8 mouse cellular contexts compared by ENCODE assay signal in genomic region chr5:113014808-113015235, GRCm38 (mm10). TPM values are rescaled to one million over a fixed set of nuclear protein-coding genes. Genes with fewer than 3 reads are reported as not detected.
A peak's percentile ranks its signal among the peaks of the same experiment; 100 is the strongest.
DNase-seq lines count a peak whose midpoint lies in the region; ATAC-seq and TF ChIP-seq lines count a peak whose summit lies in the region.

No protein-coding gene starts in this region.

- H3K9ac ChIP-seq in forebrain, embryonic 11.5 days (ENCODE audit: low read length): peak overlapping the region; percentile 68
- H3K9ac ChIP-seq in hindbrain, embryonic 13.5 days: peak overlapping the region; percentile 79
- H3K9ac ChIP-seq in limb, embryonic 13.5 days: peak overlapping the region; percentile 75
- peak overlapping the region; percentile 81 for H3K9ac ChIP-seq in midbrain, embryonic 16.5 days (ENCODE audit: low read depth, low read length)

- TF ChIP-seq CTCF in brain, embryonic 14.5 days (IDR thresholded peaks at IDR 0.05; ENCODE audit: borderline replicate concordance, extremely low read depth, insufficient read depth, insufficient read length): peak; percentile 13; the same call in 1 of the 2 replicates

- peak overlapping the region; percentile 66 for H3K4me2 ChIP-seq in forebrain, embryonic 11.5 days (ENCODE audit: low read depth, low read length, severe bottlenecking)
- peak overlapping the region; percentile 67 for H3K4me2 ChIP-seq in hindbrain, embryonic 13.5 days
- H3K4me2 ChIP-seq in limb, embryonic 13.5 days (replicated peaks): peak overlapping the region; percentile 79
- peak overlapping the region; percentile 72 for H3K4me2 ChIP-seq in midbrain, embryonic 16.5 days (ENCODE audit: low read length)

- WGBS in forebrain, embryonic 11.5 days: 2% methylated on average over 14 of the region's 14 CpGs
- 2% methylated on average over 14 of the region's 14 CpGs for WGBS in hindbrain, embryonic 13.5 days
- WGBS in limb, embryonic 13.5 days: 2% methylated on average over 14 of the region's 14 CpGs
- 3% methylated on average over 14 of the region's 14 CpGs for WGBS in midbrain, embryonic 16.5 days

- H3K4me1 ChIP-seq in forebrain, embryonic 11.5 days (replicated peaks; ENCODE audit: control insufficient read depth, insufficient read depth, low read length): no peaks in the 10 kb centered on the region; the same call in 1 of the 2 replicates
- H3K4me1 ChIP-seq in hindbrain, embryonic 13.5 days (replicated peaks): peaks cover 29% of the 10 kb centered on the region
- H3K4me1 ChIP-seq in limb, embryonic 13.5 days: peaks cover 22% of the 10 kb centered on the region
- H3K4me1 ChIP-seq in midbrain, embryonic 16.5 days (ENCODE audit: control insufficient read depth, insufficient read depth, low read length): peaks cover 14% of the 10 kb centered on the region

- H3K27me3 ChIP-seq in forebrain, embryonic 11.5 days (ENCODE audit: control insufficient read depth, insufficient read depth, low read length): peaks cover 2% of the 10 kb centered on the region; the same call in 1 of the 2 replicates
- 0 out of 2 replicates have a peak, but pooled peaks cover 15% of the 10 kb centered on the region for H3K27me3 ChIP-seq in hindbrain, embryonic 13.5 days
- peaks cover 22% of the 10 kb centered on the region; the same call in 1 of the 2 replicates for H3K27me3 ChIP-seq in limb, embryonic 13.5 days
- H3K27me3 ChIP-seq in midbrain, embryonic 16.5 days (ENCODE audit: control insufficient read depth, insufficient read depth, low read depth, low read length): no peaks in the 10 kb centered on the region

- H3K27ac ChIP-seq in forebrain, embryonic 11.5 days (ENCODE audit: low read depth, low read length): no peak overlapping the region
- H3K27ac ChIP-seq in hindbrain, embryonic 13.5 days: peak overlapping the region; percentile 23; the same call in 1 of the 2 replicates
- H3K27ac ChIP-seq in limb, embryonic 13.5 days: no peak overlapping the region
- H3K27ac ChIP-seq in midbrain, embryonic 16.5 days (ENCODE audit: low read length): peak overlapping the region; percentile 75

- no peak for TF ChIP-seq POLR2A in brain, embryonic 14.5 days (IDR thresholded peaks at IDR 0.05; ENCODE audit: borderline replicate concordance, extremely low read depth, insufficient read depth, insufficient read length, poor library complexity, severe bottlenecking)

- ATAC-seq in forebrain, embryonic 11.5 days (replicated peaks; ENCODE audit: low FRiP score): peak; percentile 69
- ATAC-seq in hindbrain, embryonic 13.5 days (ENCODE audit: low FRiP score): peak; percentile 71
- ATAC-seq in limb, embryonic 13.5 days (ENCODE audit: low FRiP score, low read depth): peak; percentile 52
- peak; percentile 37 for ATAC-seq in midbrain, embryonic 16.5 days

- peak overlapping the region; percentile 53 for H3K4me3 ChIP-seq in forebrain, embryonic 11.5 days (ENCODE audit: low read depth, low read length)
- H3K4me3 ChIP-seq in hindbrain, embryonic 13.5 days: peak overlapping the region; percentile 62
- H3K4me3 ChIP-seq in limb, embryonic 13.5 days: peak overlapping the region; percentile 65
- peak overlapping the region; percentile 64 for H3K4me3 ChIP-seq in midbrain, embryonic 16.5 days (ENCODE audit: low read depth, low read length)

- DNase-seq in adrenal gland, adult 8-10 months: peak; percentile 14
- DNase-seq in adrenal gland, adult 18-20 months (ENCODE audit: low spot score in 2 of 2): no peak
- DNase-seq in brain, embryonic 14.5 days (ENCODE audit: low read depth): peak; percentile 65
- peak; percentile 65 for DNase-seq in forebrain, embryonic 11.5 days (ENCODE audit: low spot score)
- peak; percentile 14 for DNase-seq in yolk sac, embryonic 10.5 days (ENCODE audit: low spot score)

- H3K9me3 ChIP-seq in forebrain, embryonic 11.5 days (ENCODE audit: control insufficient read depth, low read length): no peaks in the 10 kb centered on the region
- no peaks in the 10 kb centered on the region for H3K9me3 ChIP-seq in hindbrain, embryonic 13.5 days
- H3K9me3 ChIP-seq in limb, embryonic 13.5 days: no peaks in the 10 kb centered on the region
- no peaks in the 10 kb centered on the region for H3K9me3 ChIP-seq in midbrain, embryonic 16.5 days (replicated peaks; ENCODE audit: control insufficient read depth, low read length, poor library complexity, severe bottlenecking)

- H3K36me3 ChIP-seq in forebrain, embryonic 11.5 days (ENCODE audit: control insufficient read depth, insufficient read depth, low read length): no peaks in the 10 kb centered on the region
- no peaks in the 10 kb centered on the region for H3K36me3 ChIP-seq in hindbrain, embryonic 13.5 days
- no peaks in the 10 kb centered on the region; the same call in 1 of the 2 replicates for H3K36me3 ChIP-seq in limb, embryonic 13.5 days
- no peaks in the 10 kb centered on the region for H3K36me3 ChIP-seq in midbrain, embryonic 16.5 days (ENCODE audit: control insufficient read depth, insufficient read depth, low read length)

RNA-seq across cellular contexts. Expression of gene Grk3, which starts 0.8 kb away (rescaled TPM):
- 10 to 100 TPM; 12.4 to 24.3 (median 16.8) TPM for total RNA-seq in adrenal gland, adult 8-10 months (2022)
- total RNA-seq in adrenal gland, adult 18-20 months (2021): 10 to 100 TPM; 20.4 to 29.2 TPM
- polyA plus RNA-seq in brain, embryonic 14.5 days (2012; rRNA removed): 13.1 and 26.0 TPM in 2 replicates
- polyA plus RNA-seq in forebrain, embryonic 11.5 days (2014; fragmentation: Nextera tagmentation; extraction: Ambion mirVana): 6.7 and 7.1 TPM in 2 replicates
- 15.8 and 16.8 TPM in 2 replicates for polyA plus RNA-seq in hindbrain, embryonic 13.5 days (2015; fragmentation: Nextera tagmentation; extraction: Ambion mirVana)
- 13.2 and 14.0 TPM in 2 replicates for polyA plus RNA-seq in limb, embryonic 13.5 days (2015; fragmentation: Nextera tagmentation; extraction: Ambion mirVana)
- polyA plus RNA-seq in midbrain, embryonic 16.5 days (2015; fragmentation: Nextera tagmentation; extraction: Ambion mirVana): 30.7 and 31.5 TPM in 2 replicates

RNA-seq across cellular contexts. Expression of gene Crybb2, which starts 55.1 kb away (rescaled TPM):
- not detected for total RNA-seq in adrenal gland, adult 8-10 months (2022)
- total RNA-seq in adrenal gland, adult 18-20 months (2021): not detected
- polyA plus RNA-seq in brain, embryonic 14.5 days (2012; rRNA removed): not detected in 2 replicates
- polyA plus RNA-seq in forebrain, embryonic 11.5 days (2014; fragmentation: Nextera tagmentation; extraction: Ambion mirVana): not detected in 2 replicates
- polyA plus RNA-seq in hindbrain, embryonic 13.5 days (2015; fragmentation: Nextera tagmentation; extraction: Ambion mirVana): not detected in 2 replicates
- polyA plus RNA-seq in limb, embryonic 13.5 days (2015; fragmentation: Nextera tagmentation; extraction: Ambion mirVana): not detected in 2 replicates
- not detected in 2 replicates for polyA plus RNA-seq in midbrain, embryonic 16.5 days (2015; fragmentation: Nextera tagmentation; extraction: Ambion mirVana)

Comparison
In these comparisons a context has a peak if more than half of its experiments do, and no peak if none do; other contexts are left out.
1. DNase-seq: peak in adrenal gland, adult 8-10 months (single experiment), brain, embryonic 14.5 days (single experiment), forebrain, embryonic 11.5 days (single experiment) and yolk sac, embryonic 10.5 days (single experiment); none in adrenal gland, adult 18-20 months (0 of 2).
2. H3K27ac ChIP-seq: peak in hindbrain, embryonic 13.5 days (single experiment) and midbrain, embryonic 16.5 days (single experiment); none in forebrain, embryonic 11.5 days (single experiment) and limb, embryonic 13.5 days (single experiment).
3. Peak in every context shown above with its lines, with median percentiles within 50 percentile points of each other: ATAC-seq, H3K4me2 ChIP-seq, H3K4me3 ChIP-seq and H3K9ac ChIP-seq.